ENCODE assay signal across 14 mouse cellular contexts in genomic region chr6:114898949-114899348, GRCm38 (mm10).
A peak's percentile ranks its signal among the peaks of the same experiment; 100 is the strongest.
DNase-seq lines count a peak whose midpoint lies in the region; ATAC-seq and TF ChIP-seq lines count a peak whose summit lies in the region.
"Had no signal": no experiment of that assay in that cellular context is flagged by ENCODE, and none has a peak within 500 bp of the region (broad histone marks: within the 10 kb centered on the region; RNA-seq: fewer than 3 reads in every experiment).

No protein-coding gene starts in this region.

- ATAC-seq in heart, postnatal 0 days (ENCODE audit: insufficient read depth, low read depth), result no peak
- ATAC-seq in lung, embryonic 15.5 days (ENCODE audit: borderline replicate concordance, extremely low read depth, low FRiP score, low TSS enrichment), result no peak
- peak; percentile 21 for ATAC-seq in activated CD4-positive, CD25-positive, alpha-beta regulatory T cell, adult 4 months
- no peak for ATAC-seq in erythroid progenitor cell, adult 5-6 weeks (replicated peaks; ENCODE audit: low FRiP score, poor library complexity, severe bottlenecking)
- ATAC-seq: Patski had no signal

- H3K36me3 ChIP-seq in heart, postnatal 0 days (replicated peaks; ENCODE audit: control insufficient read depth, insufficient read depth, low read length), result peaks cover 3% of the 10 kb centered on the region; the same call in 1 of the 2 replicates
- H3K36me3 ChIP-seq in lung, embryonic 15.5 days, result peaks cover 4% of the 10 kb centered on the region; the same call in 1 of the 2 replicates

- no peak for DNase-seq in heart, postnatal 0 days (ENCODE audit: low spot score)
- DNase-seq in heart, adult 8-10 months (ENCODE audit: low spot score), result no peak
- DNase-seq in lung, adult 2 months, result no peak
- peak; percentile 48 for DNase-seq in induced T-regulatory cell, adult 2 months (ENCODE audit: low read depth)
- DNase-seq in adrenal gland, postnatal 4 days (ENCODE audit: low spot score in 2 of 2), result no peak
- DNase-seq: adrenal gland, postnatal 25 days; cerebellum, adult 2 months; heart, adult 2 months; kidney, adult 18-20 months had no signal

- H3K27ac ChIP-seq in heart, postnatal 0 days (ENCODE audit: low read depth), result peak overlapping the region; percentile 9; the same call in 1 of the 2 replicates
- 0 out of 2 replicates have a peak overlapping the region, but pooled peaks have one; percentile 89 for H3K27ac ChIP-seq in lung, embryonic 15.5 days
- H3K27ac ChIP-seq: heart, adult 2 months had no signal

- H3K4me2 ChIP-seq in heart, postnatal 0 days (ENCODE audit: low read depth, low read length), result no peak overlapping the region
- no peak overlapping the region for H3K4me2 ChIP-seq in lung, embryonic 15.5 days

- peaks cover 52% of the 10 kb centered on the region for H3K4me1 ChIP-seq in heart, postnatal 0 days (ENCODE audit: control insufficient read depth, insufficient read depth)
- peaks cover 88% of the 10 kb centered on the region for H3K4me1 ChIP-seq in lung, embryonic 15.5 days
- H3K4me1 ChIP-seq in lung, adult 2 months (ENCODE audit: control insufficient read depth, insufficient read depth, low read length), result peaks cover 40% of the 10 kb centered on the region

- TF ChIP-seq POLR2A in lung, adult 2 months (IDR thresholded peaks at IDR 0.05; ENCODE audit: borderline replicate concordance, extremely low read depth, low read depth, low read length), result no peak

- H3K9me3 ChIP-seq in heart, postnatal 0 days (replicated peaks; ENCODE audit: control insufficient read depth, low read length), result no peaks in the 10 kb centered on the region
- no peaks in the 10 kb centered on the region for H3K9me3 ChIP-seq in lung, embryonic 15.5 days

- TF ChIP-seq CTCF in heart, postnatal 0 days (IDR thresholded peaks at IDR 0.05; ENCODE audit: low read depth), result no peak
- no peak for TF ChIP-seq CTCF in lung, adult 2 months (IDR thresholded peaks at IDR 0.05; ENCODE audit: insufficient read depth, low read length)

- TF ChIP-seq EP300 in heart, postnatal 0 days (IDR thresholded peaks at IDR 0.05; ENCODE audit: low read depth), result no peak

- 90% methylated on average over 4 of the region's 4 CpGs for WGBS in heart, postnatal 0 days
- 84% methylated on average over 4 of the region's 4 CpGs for WGBS in lung, embryonic 15.5 days
- 74% methylated on average over 4 of the region's 4 CpGs for WGBS in lung, adult 2 months

- H3K4me3 ChIP-seq in heart, postnatal 0 days (ENCODE audit: low read depth, low read length), result no peak overlapping the region
- no peak overlapping the region for H3K4me3 ChIP-seq in lung, embryonic 15.5 days
- H3K4me3 ChIP-seq in lung, adult 2 months (replicated peaks; ENCODE audit: extremely low read depth, low read depth, low read length), result no peak overlapping the region
- H3K4me3 ChIP-seq: heart, adult 2 months; myocyte had no signal

- H3K27me3 ChIP-seq in heart, postnatal 0 days (ENCODE audit: control insufficient read depth, insufficient read depth, low read length), result no peaks in the 10 kb centered on the region
- H3K27me3 ChIP-seq in lung, embryonic 15.5 days, result no peaks in the 10 kb centered on the region
- H3K27me3 ChIP-seq: Patski had no signal

- H3K9ac ChIP-seq in heart, postnatal 0 days (replicated peaks; ENCODE audit: low read depth, low read length), result no peak overlapping the region
- H3K9ac ChIP-seq in lung, embryonic 15.5 days, result no peak overlapping the region
